Mouse (Mus musculus): ENCODE measurements around the gene Sh3d21. TPM values are rescaled to one million over a fixed set of nuclear protein-coding genes. Genes with fewer than 3 reads are reported as not detected.

The Sh3d21 gene
- total and polyA plus RNA-seq, 3 experiments: 0.31 to 1.3 TPM; not detected in 1

GRCm38 (mm10) chr4:126163685-126164084 is 394 bp upstream of the Sh3d21 start (continued):
- TF ChIP-seq GABPA (IDR thresholded peaks at IDR 0.05; ENCODE audit: low read depth, low read length): no peak

- peak overlapping the region; percentile 36 for H3K27ac ChIP-seq (ENCODE audit: control insufficient read depth, low read depth, low read length)
- no peaks in the 10 kb centered on the region for H3K9me3 ChIP-seq (replicated peaks; ENCODE audit: insufficient read depth, low read length)
- DNase-seq (ENCODE audit: low read depth, low spot score): peak; percentile 93
- peaks cover 2% of the 10 kb centered on the region; the same call in 1 of the 2 replicates for H3K79me2 ChIP-seq (ENCODE audit: control insufficient read depth, insufficient read depth, low read length, poor library complexity)
- peak overlapping the region; percentile 63 to 69 for H3K4me3 ChIP-seq (ENCODE audit: control insufficient read depth in 1 of 2, insufficient read depth in 1 of 2, low read depth in 2 of 2, low read length in 2 of 2)
- peaks cover 0 to 9% of the 10 kb centered on the region in 2 experiments; a peak in 1 of 4 replicates for H3K4me1 ChIP-seq (ENCODE audit: control insufficient read depth in 1 of 2, insufficient read depth in 2 of 2, low read length in 2 of 2)
- peaks cover 7 to 8% of the 10 kb centered on the region in 2 experiments for H3K36me3 ChIP-seq (ENCODE audit: control insufficient read depth in 1 of 2, insufficient read depth in 2 of 2, low read length in 2 of 2)
- H3K9ac ChIP-seq (ENCODE audit: control insufficient read depth, low read depth, low read length, poor library complexity, severe bottlenecking): peak overlapping the region; percentile 85
- no peaks in the 10 kb centered on the region for H3K27me3 ChIP-seq (ENCODE audit: control insufficient read depth in 1 of 2, insufficient read depth in 2 of 2, low read length in 2 of 2)
- TF ChIP-seq USF1 (IDR thresholded peaks at IDR 0.05; ENCODE audit: low read depth, low read length) (peak; percentile 10; the same call in 1 of the 2 replicates), ELF1 (IDR thresholded peaks at IDR 0.05; ENCODE audit: low read depth, low read length) (no peak), NELFE (IDR thresholded peaks at IDR 0.05; ENCODE audit: low read depth, low read length) (peak; percentile 55), TBP (IDR thresholded peaks at IDR 0.05; ENCODE audit: low read depth, low read length) (peak; percentile 63; the same call in 1 of the 2 replicates), MYB (IDR thresholded peaks at IDR 0.05; ENCODE audit: low read depth, low read length) (no peak), POLR2A (IDR thresholded peaks at IDR 0.05; ENCODE audit: control insufficient read depth in 1 of 2, insufficient read depth in 1 of 2, low read depth in 1 of 2, low read length in 2 of 2, poor library complexity in 1 of 2) (peak in 1 of 2 experiments; percentile 64; a peak in 2 of 4 replicates), ZMIZ1 (IDR thresholded peaks at IDR 0.05; ENCODE audit: low read depth, low read length) (peak; percentile 47; the same call in 1 of the 2 replicates), UBTF (IDR thresholded peaks at IDR 0.05; ENCODE audit: borderline replicate concordance, insufficient read depth, low read depth, low read length) (no peak), BHLHE40 (IDR thresholded peaks at IDR 0.05; ENCODE audit: borderline replicate concordance, low read depth, low read length) (no peak), CHD1 (IDR thresholded peaks at IDR 0.05; ENCODE audit: low read depth, low read length) (no peak), TAL1 (IDR thresholded peaks at IDR 0.05; ENCODE audit: low read length) (no peak), KAT2A (conservative IDR thresholded peaks at IDR 0.05; ENCODE audit: low read depth, low read length) (no peak), EP300 (IDR thresholded peaks at IDR 0.05; ENCODE audit: low read depth in 1 of 2, low read length in 2 of 2) (no peak), HCFC1 (IDR thresholded peaks at IDR 0.05; ENCODE audit: low read depth, low read length) (peak; percentile 56; the same call in 1 of the 2 replicates), MYC (IDR thresholded peaks at IDR 0.05; ENCODE audit: low read depth, low read length) (0 out of 2 replicates have a peak, but pooled peaks have one; percentile 15), MAX (IDR thresholded peaks at IDR 0.05; ENCODE audit: low read length) (peak; percentile 48; the same call in 1 of the 2 replicates), MAZ (IDR thresholded peaks at IDR 0.05; ENCODE audit: low read depth, low read length) (no peak), ZNF384 (IDR thresholded peaks at IDR 0.05; ENCODE audit: low read depth, low read length) (no peak), MXI1 (IDR thresholded peaks at IDR 0.05; ENCODE audit: low read depth, low read length) (peak; percentile 69; the same call in 1 of the 2 replicates), NRF1 (IDR thresholded peaks at IDR 0.05; ENCODE audit: insufficient read depth, low read depth, low read length, poor library complexity, severe bottlenecking) (no peak), POLR2AphosphoS5 (IDR thresholded peaks at IDR 0.05; ENCODE audit: borderline replicate concordance, low read depth, low read length) (no peak), POLR2AphosphoS2 (IDR thresholded peaks at IDR 0.05; ENCODE audit: low read length) (no peak), SMC3 (IDR thresholded peaks at IDR 0.05; ENCODE audit: low read depth, low read length) (no peak), CTCF (IDR thresholded peaks at IDR 0.05 in 2 of 3, conservative IDR thresholded peaks at IDR 0.05 in 1 of 3; ENCODE audit: control insufficient read depth in 1 of 3, insufficient read depth in 1 of 3, low read depth in 2 of 3, low read length in 3 of 3, poor library complexity in 1 of 3, severe bottlenecking in 1 of 3) (no peak), SIN3A (IDR thresholded peaks at IDR 0.05; ENCODE audit: low read length) (peak; percentile 68), RCOR1 (IDR thresholded peaks at IDR 0.05; ENCODE audit: low read depth, low read length) (no peak), TCF12 (IDR thresholded peaks at IDR 0.05; ENCODE audit: low read depth, low read length) (peak; percentile 19; the same call in 1 of the 2 replicates)
Measured at GRCm38 (mm10) chr4:126162544-126163066, 686 bp downstream of the Sh3d21 start.
